Mouse (Mus musculus) CD4-positive helper T cell, adult 2 months (primary cell): ENCODE data around the gene Dact3.
A peak's percentile ranks its signal among the peaks of the same experiment; 100 is the strongest.

Experiments used
- DNase-seq: peaks from one replicate; pipeline ENCODE4 v3.0.0-alpha.2; 2012; ENCODE audit warnings: low read depth, missing footprints, low spot score

The Dact3 gene

DNA sequence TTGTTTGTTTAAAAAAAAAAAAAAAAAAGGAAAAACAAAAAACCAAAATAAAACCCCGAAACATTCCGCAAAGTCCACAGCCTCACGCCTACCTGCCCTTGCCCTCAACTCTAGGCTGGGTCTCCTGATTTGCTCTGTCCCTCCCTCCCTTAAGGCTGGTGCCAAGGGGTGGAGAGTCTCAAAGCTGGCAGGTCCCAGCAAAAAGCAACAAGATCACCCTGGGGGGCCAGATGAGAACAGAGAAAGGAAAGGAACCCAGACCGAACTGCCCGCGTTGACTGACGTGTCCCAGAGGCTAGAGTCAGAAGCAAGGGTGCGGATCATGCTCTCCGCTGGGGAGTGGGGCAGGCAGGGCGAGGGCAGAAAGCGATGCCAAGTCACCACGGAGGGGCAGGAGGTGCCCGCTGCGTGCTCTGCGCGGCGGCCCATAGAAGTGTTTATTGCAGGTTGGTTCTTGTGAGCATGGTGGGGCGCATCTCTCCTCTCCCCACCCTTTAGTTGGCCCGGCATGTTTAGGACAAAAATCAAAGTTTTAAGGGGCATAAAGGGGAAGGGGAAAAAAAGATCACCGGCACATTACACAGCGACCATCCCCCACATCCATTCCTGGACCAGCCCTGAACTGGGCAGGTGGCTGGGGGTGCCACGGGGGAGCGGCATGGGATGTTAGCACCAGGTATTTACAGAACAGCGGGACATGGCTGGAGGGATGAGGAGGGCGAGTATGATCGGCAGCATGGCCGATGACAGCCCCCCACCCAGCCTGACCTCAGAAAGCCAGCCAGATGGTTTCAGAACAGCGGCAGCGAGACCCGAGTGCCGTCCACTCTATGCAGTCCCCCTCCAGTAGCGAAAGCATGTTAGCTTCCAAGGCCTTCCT lies 40.6 kb downstream of the Dact3 start:
- DNase-seq = no peak

DNA sequence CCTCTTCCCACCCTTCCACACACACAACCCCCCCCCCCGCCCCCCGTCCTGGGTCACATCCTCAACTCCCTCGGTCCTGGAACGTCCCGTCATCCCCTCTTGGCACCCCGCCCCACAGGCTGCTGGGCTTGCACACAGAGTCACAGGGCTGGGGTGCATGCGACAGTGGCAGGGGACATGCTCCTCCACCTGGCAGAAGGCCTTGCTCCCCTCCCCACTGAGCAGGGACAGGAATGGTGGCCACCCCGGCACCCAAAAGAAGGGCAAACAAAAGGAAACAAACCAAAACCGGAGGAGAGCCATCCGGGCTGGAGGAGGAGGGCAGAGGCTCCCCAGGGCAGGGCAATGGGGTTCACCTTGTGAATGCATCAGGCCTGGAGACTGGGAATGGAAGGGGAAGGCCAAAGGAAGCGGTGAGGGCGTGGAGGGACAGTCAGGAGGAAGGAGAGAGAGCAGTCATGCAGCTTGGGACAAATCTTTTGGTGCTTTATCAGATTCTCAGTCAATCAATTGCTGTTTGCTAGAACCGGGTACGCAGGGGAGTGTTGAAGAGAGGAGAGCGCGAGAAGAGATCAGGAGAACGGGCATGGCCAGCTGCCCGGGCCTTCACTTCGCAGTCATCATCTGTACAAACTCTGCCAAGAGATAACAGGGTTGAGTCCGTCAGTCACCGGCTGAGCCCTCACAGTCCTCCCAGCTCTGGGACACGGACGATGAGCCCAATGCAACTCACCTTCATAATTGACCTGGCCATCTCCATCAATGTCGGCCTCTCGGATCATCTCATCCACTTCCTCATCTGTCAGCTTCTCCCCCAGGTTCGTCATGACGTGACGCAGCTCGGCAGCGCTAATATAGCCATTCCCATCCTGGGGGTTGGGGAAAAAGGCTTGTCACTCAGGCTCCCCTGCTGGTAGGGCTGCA lies 41.5 kb downstream of the Dact3 start:
- no peak for DNase-seq

DNA sequence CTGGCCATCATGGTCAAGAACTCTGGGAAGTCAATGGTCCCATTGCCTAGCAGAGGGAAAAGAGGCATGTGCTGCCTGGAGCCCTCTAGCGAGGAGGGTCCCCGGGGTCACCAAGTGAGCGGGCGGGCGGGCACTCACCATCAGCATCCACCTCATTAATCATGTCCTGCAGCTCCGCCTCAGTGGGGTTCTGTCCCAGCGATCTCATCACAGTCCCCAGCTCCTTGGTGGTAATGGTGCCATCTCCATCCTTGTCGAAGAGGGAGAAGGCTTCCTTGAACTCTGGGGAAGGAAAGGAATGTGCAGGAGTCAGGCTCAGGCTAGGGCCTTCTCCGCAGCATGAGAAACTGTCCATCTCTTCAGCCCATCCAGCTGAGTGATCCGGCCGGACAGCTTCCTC lies 42.3 kb downstream of the Dact3 start:
- no peak for DNase-seq

DNA sequence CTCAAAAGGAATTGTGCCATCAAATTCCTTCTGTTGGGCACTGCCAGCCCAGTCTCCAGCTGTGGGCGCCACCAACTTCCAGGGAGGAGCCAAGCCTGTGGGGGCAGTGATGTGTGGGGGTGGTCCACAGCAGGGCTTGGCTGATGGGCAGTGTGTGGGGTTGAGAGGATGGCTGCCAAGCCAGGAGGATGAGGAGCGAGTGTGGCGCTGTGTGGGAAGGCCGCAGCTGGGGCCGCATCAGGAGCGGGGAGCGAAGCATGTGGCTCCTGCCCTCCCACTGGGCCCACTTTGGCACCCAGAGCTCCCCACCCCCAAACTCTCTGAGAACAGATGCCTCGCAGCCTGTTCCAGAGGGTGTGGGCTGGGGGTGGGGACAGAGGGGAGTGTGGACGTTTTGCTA lies 42.9 kb downstream of the Dact3 start:
- no peak for DNase-seq

DNA sequence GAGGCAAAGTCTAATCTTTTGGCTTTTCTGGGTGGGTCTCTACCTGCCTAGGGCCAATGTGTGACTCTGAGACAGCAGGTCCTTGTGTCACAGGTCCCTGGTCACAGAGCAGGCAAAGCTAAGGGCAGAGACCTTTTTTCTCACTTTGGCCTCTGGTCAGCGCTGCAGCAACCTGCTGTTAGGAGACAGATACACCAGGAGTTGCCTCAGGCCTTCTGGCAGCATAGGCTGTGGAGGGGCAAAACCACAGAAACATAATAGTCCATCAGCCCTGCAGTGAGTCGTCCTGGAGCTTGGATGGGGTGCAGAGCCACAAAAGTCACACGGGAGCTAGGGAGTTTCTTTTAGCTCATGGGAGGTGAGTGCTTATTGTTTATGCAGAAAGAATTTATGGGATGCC lies 43.6 kb downstream of the Dact3 start:
- DNase-seq = no peak

DNA sequence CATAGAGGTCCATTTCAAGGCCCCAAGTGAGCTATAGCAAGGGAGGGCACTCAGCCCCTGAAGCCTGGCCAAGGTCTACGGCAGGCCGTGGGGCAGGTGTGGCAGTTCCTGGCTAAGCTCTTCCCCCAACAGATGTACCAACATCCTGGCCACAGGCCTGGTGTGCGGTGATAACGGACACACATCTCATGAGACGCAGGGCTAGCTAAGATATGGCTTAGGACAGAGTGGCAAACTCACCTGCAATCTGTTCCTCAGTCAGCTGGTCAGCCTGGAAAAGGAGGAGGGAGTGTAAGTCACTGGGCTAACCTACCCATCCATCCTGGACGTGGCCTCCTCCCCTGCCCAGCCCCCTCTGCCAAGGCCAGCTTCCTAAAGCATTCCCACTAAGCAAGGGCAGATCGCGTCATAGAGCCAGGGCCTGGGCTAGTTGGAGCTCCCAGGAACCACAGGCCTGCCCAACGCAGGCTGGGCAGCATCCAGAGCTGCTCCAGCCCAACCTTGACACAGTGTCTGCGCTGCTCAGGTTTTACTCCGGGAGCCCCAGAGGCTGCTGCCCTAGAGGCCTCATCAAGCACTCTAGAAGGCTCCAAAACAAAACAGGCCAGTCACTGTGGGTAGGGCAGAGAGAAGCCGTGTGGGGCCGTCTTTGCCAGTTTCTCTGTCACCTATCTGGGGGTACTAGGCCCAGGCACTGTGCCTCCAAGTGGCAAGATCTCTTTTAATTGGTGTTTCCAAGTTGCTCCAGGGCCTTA lies 44.5 kb downstream of the Dact3 start:
- DNase-seq = no peak

DNA sequence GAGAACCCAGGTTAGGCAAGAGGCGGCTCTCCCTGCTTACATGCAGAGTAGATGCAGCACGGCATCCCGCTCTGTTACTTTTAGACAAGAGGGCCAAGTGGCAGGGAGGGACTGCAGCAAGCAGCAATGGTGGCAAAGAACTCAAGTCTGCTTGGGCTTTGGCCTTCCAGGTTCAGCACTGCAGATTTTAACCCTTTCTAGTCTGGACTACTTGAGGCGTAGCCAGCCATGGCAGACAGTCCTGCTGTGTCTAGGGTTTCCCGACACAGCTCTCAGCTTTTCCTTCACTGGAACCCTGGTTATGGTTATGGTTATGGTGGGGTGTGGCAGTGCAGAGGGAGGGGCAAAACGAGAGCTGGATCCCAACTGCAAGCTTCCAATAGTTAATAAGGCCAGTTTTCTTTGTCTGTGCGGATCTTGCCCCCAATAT lies 45.0 kb downstream of the Dact3 start:
- no peak for DNase-seq

DNA sequence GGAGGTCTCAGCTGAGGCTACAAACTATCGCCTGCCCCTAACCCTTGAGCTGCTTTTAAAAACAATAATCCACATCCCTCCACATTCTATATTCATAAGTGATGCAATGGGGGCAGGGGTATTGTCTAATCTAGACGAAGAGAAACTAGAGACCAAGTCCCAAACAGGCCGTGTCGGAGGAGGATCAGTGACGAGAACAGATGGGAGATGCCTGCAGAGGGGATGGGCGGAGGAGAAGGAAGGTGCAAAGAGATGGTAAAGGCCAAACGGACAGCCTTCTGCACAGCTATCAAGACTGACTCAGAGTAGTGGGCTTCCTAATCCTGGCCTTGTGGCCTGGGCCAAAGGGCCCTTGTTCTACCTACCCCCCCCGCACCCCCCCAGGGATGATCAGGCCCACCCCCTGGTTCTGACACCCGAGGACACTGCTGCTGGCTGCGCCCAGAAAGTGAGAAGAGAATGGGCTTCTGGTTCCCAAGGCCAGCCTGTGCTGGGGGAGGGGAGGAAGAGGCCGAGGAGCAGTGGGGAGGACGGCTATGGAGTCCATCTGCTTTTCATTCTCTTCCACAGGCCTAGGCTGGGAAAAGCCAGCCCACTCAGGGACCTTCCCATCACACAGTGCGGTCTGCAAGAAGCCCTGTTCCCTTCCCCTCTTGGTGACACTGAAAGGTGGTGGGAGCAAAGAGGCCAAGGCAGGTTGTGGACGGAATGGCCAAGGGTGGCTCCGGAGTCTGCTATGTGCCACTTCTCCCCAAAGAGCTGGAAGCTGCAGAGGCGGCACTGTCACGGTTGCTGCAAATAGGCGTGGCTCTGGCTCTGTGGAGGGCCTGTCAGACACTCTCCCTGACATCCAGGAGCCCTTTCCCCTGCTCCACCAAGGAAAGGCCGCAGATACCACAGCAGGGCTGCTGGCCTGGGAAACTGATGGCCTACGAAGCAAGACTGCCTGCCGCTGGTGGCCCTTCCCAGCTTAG lies 46.0 kb downstream of the Dact3 start:
- DNase-seq = no peak

DNA sequence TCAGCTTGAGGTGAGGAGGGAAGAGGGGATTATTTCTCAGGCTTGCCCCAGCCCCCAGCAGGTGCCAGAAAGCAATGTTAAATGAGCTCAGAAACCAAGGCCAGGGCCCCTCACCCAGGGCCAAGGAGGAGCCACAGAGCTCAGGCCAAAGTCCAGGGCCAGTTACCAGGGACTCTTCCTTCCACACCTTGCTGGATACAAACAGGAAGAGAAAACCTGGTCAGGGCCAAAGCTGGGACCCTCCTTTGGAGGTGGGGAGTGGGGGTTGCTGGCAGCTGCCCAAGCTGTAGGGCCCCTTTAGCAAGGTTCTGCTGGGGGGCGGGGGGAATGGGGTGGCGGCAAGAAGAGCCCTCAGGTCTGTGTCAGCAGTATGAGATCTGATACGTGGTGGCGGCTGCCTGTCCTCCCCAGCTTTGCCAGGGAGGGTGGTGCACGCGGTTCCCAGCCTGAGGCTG lies 46.8 kb downstream of the Dact3 start:
- no peak for DNase-seq

DNA sequence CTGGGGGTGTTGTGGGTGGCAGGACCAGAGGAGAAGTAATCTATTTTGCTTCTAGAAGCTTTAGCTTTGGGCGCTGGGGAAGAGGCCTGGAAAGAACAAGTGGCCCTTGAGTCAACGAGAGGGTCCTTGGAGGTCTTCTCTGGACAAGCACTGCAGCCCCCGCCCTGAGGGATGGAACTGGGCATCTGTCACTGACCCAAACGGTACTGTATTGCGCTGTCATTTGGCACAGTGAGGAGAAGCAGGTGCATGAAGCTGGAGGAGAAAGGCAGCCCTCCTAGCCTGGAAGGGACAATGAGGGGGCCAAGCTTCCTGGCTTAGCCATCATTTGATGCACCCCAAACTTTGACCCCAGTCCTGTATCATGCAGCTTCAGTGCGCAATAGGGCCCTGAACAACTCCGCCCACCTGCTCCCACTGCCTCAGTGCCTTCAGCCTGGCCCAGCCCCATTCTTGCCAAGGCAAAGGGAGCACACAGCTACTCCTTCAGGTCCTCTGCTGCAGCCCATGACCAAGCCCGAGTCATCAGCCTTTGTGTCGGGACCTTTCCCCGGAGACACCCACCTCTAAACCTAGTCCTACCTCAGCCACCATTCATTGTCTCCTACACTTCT lies 47.4 kb downstream of the Dact3 start:
- no peak for DNase-seq

DNA sequence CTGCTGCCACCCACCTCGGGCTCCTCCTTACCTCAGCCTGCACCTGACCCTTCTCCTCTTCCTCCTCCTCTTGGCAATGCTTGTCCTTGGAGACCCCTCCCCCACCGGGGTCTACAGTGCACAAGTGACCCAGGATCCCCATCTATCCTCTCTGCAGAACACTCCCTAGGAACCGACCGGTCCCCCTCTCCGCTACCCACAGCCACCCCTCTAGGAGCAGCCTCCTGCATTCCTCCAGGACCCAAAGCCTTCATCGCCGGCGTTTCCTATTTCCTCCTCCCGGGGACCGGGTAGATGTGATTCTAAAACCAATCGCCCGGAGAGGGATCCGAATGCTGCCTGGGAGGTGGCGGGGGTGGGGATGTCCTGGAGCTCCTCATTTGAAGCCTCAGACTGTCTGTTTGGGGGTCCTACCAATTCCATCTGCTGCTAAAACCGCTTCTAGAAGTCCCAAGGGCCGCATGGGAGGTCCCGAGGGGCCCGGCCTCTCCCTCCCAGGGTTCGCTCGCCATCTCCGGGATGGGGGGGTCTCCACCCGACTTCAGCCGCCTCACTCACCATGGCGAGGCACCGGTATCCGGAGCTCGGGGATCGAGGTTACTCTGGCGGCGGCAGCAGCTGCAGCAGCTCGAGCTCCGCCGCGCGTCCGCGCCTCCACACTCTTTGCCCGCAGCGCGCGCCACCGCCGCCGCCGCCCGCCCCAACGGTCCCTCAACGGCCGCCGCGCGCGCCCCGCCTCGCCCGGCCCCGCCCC lies 48.3 kb downstream of the Dact3 start:
- DNase-seq = no peak

DNA sequence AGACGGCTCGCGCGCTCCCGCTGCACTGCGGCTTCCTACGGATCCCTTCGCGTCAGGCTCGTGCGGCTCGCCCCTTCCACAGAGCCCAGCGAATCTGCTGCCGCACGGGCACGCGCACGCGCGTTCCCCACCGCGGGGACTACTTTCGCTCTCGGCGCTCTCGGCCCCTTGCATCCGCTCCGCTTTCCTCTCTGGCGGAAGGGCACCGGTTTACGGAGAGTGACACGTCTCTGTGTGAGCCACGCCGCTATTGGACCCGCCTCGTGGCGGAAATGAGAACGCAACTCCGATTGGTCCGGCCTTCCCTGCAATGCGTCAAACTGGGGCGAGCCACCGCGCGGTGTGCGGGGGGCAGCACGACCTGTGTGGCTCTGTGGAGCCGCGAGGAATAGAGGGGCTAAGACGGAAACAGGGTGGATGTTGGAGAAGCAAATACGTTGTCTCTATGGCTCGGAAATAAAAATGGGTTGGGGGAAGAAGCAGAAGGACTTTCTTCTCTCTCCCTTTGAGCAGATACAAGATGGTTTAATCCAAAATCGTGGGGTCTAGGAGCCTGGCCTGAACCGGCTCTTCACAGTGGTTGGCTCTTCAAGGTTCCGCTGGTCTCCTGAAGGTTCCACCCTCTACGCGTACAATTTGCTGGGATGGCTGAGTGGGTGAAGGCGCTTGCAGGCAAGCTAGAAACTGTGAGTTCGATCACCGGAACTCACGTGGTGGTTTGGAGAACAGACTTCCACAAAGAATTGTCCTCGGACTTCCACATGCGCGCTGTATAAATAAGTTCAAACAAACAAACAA lies 49.1 kb downstream of the Dact3 start, which contains the start of gene Calm3:
Gene Calm3, minus strand, starts transcription at position 78 of the 798 bp plus-strand sequence.
- peak; percentile 100 for DNase-seq

DNA sequence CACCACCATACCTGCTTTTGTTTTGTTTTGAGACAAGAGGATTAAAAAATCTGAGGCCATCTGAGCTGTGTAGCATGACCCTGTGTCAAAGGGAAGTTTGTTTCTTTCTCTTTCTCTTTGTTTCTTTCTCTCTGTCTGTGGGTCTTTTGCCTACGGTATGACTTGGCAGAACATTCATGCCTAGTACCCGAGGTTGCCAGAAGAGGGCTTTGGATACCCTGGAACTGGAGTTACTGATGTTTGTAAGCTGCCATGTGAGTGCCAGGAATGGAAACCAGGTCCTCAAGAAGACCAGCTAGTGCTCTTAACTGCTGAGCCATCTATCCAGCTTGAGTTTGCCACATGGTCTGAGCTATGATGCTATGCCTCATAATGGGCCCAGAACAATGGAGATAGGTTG lies 53.2 kb downstream of the Dact3 start:
- DNase-seq = no peak

DNA sequence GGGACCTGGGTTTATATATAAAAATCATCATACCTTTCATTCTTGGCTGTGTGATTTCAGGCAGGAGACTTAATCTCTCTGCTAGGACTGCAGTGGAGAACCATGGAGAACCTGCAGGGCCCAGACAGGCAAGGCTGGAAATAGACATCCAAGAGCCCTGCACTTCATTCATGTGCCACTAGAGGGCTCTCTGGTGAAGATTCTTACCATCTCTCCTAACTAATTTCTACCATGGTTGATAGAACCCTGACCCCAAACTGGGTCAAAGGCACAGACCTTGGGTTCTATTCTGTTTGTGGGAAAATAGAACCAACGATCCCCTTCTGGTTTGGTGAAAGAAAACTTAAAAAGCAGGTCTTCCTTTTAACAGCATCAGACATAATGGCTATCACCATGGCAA lies 55.7 kb downstream of the Dact3 start:
- peak; percentile 72 for DNase-seq

DNA sequence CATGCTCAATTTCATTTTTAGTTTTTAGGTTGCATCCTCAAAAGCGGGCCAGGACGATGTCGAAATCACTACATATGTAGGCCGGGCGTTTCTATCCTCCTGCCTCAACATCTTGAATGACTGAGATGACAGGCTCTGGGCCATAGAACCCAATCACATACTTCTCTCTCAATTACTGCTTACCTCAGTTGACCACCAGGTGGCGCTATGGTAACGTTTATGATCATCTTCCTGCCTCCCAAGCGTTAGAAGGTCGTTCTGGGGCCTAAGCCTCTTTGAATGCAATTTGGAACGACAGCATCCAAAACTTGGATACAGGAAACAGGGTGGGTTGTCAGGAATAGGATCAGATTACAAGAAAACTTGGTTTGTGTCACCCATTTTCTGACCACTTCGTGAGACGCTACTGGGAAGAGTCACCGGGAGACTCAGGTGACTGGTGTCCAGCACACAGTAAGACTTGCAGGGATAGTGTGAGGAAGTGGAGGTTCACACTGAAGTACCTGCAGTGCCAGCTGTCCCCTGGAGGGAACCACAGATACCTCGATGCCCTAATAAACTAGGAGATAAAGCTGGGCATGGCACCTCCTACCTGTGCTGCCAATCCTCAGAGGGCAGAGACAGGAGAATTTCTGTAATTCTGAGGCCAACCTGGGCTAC lies 57.0 kb downstream of the Dact3 start:
- DNase-seq = peak; percentile 82

DNA sequence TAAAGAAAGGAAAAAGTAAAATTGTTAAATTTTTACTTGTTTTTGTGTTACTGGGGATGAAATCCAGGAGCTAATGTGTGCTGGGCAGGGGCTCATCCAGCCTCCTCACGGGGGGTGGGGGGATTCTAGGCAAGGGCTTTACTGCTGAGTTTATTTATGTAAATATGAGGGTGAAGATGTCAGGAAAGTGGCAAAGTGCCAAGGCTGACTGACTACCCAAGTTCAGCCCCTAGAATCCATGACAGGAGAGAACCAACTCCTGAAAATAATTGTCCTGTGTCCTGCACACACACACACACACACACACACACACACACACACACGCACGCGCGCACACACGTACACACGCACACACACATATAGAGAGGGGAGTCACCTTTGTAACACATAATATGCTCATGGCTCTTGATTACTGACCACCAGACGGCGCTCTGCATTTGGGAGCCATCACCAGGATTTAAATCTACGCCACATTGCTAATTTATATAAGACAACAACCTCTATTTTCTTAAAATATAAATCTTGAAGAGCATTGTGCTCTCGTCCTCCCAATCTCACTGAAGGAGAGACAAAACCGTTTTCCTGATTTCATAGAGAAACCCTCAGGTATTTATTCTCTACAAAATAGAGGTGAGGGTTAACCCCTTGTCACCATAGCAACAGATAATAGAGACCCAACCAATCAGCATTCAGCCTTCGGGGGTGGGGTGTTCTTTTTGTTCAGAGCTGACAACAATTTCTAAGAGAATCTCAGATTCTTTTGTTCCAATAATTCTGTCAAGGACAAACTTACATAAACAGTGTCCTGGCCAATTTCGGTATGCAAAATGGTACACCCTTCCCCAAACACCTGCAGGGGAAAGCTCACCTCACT lies 57.8 kb downstream of the Dact3 start:
- peak; percentile 73 for DNase-seq
